Mouse (Mus musculus) myocyte (in vitro differentiated cells): ENCODE data around the gene Rasal3. TPM values are rescaled to one million over a fixed set of nuclear protein-coding genes. Genes with fewer than 3 reads are reported as not detected.

ENCODE experiments used
- H3K27me3 ChIP-seq: one replicate; pipeline ENCODE4 v1.6.1; 2011; ENCODE audit not compliant: control insufficient read depth, insufficient read depth, insufficient read length
- H3K36me3 ChIP-seq: one replicate; pipeline ENCODE4 v1.6.1; 2011; ENCODE audit not compliant: control insufficient read depth, insufficient read depth
- H3K4me2 ChIP-seq: one replicate; pipeline ENCODE4 v1.6.1; 2011; ENCODE audit warnings: low read depth, control low read depth
- H3K4me3 ChIP-seq: one replicate; pipeline ENCODE4 v1.5.1; 2011; ENCODE audit warnings: mild to moderate bottlenecking, control low read depth, moderate library complexity
- H3K79me2 ChIP-seq: one replicate; pipeline ENCODE4 v1.6.1; 2011; ENCODE audit not compliant: control insufficient read depth, insufficient read depth
- H3ac ChIP-seq: one replicate; pipeline ENCODE4 v1.6.1; 2011; ENCODE audit not compliant: control insufficient read depth, insufficient read length
- CEBPB ChIP-seq: IDR thresholded peaks from 2 replicates; pipeline ENCODE4 v1.6.1; 2011; ENCODE audit warnings: mild to moderate bottlenecking, moderate library complexity; ENCODE audit not compliant: poor library complexity, insufficient read depth, severe bottlenecking
- E2F4 ChIP-seq: IDR thresholded peaks from one replicate; pipeline ENCODE4 v1.6.1; 2011; ENCODE audit warnings: mild to moderate bottlenecking, control low read depth, moderate library complexity; ENCODE audit not compliant: insufficient read depth
- MAX ChIP-seq: IDR thresholded peaks from one replicate; pipeline ENCODE4 v1.6.1; 2011; ENCODE audit warnings: low read depth, mild to moderate bottlenecking, control low read depth
- MYOD1 ChIP-seq, 3 experiments: IDR thresholded peaks; one replicate each; pipeline ENCODE4 v1.6.1; 2011; ENCODE audit warnings: control low read depth in 2 of 3, low read depth in 2 of 3, mild to moderate bottlenecking in 2 of 3, moderate library complexity in 1 of 3; ENCODE audit not compliant: insufficient read length in 2 of 3, control insufficient read depth in 1 of 3
- MYOG ChIP-seq, 3 experiments: IDR thresholded peaks; one replicate each; pipeline ENCODE4 v1.6.1; 2011; ENCODE audit warnings: control low read depth in 2 of 3, low read depth in 2 of 3, mild to moderate bottlenecking in 2 of 3; ENCODE audit not compliant: insufficient read length in 2 of 3, control insufficient read depth in 1 of 3, insufficient read depth in 1 of 3
- POLR2A ChIP-seq: IDR thresholded peaks from one replicate; pipeline ENCODE4 v1.6.1; 2011; ENCODE audit warnings: low read depth, mild to moderate bottlenecking, control low read depth, moderate library complexity; ENCODE audit not compliant: insufficient read length
- POLR2AphosphoS2 ChIP-seq: IDR thresholded peaks from one replicate; pipeline ENCODE4 v1.6.1; 2011; ENCODE audit warnings: low read depth, control low read depth; ENCODE audit not compliant: insufficient read length
- REST ChIP-seq: IDR thresholded peaks from one replicate; pipeline ENCODE4 v1.6.1; 2011; ENCODE audit warnings: mild to moderate bottlenecking, control low read depth, moderate library complexity; ENCODE audit not compliant: insufficient read depth, insufficient read length
- SRF ChIP-seq: IDR thresholded peaks from one replicate; pipeline ENCODE4 v1.6.1; 2011; ENCODE audit warnings: low read depth; ENCODE audit not compliant: control insufficient read depth, insufficient read length
- TCF12 ChIP-seq: IDR thresholded peaks from one replicate; pipeline ENCODE4 v1.6.1; 2011; ENCODE audit warnings: mild to moderate bottlenecking, control low read depth; ENCODE audit not compliant: poor library complexity, insufficient read depth, severe bottlenecking
- TCF3 ChIP-seq: IDR thresholded peaks from one replicate; pipeline ENCODE4 v1.6.1; 2011; ENCODE audit warnings: low read depth, control low read depth; ENCODE audit not compliant: insufficient read length
- USF1 ChIP-seq: IDR thresholded peaks from one replicate; pipeline ENCODE4 v1.6.1; 2011; ENCODE audit warnings: low read depth, mild to moderate bottlenecking, control low read depth, moderate library complexity
- polyA plus RNA-seq: library from polyadenylated mRNA; unstranded; fragments of >200 nt; fragmentation: generic; extraction: Trizol; gene quantifications from one replicate; pipeline ENCODE4 v1.2.1, GENCODE M21; 2012; ENCODE audit warnings: missing spikeins

Gene Rasal3
- polyA plus RNA-seq, 1 experiment, result not detected

DNA sequence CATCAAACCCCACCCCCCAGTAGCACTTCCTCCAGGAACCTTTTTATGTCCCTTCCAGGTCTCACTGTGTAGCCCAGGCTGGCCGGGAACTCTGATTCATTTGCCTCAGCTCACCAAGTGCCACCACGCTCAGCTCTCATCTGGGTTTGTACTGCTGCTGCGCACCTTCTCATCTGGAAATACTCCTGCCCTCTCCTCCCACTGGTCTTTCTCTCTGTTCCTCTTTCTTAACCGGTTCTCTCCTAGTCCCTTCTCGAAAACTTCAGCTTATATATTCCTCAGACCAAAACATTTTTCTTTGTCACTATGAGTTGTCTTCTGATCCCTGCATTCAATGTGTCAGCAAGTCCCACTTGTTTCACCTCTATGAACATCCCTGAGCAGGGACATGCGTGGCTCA is 39.9 kb upstream of the Rasal3 start:
- no peak for TF ChIP-seq POLR2A
- TF ChIP-seq SRF, result no peak
- no peak for TF ChIP-seq CEBPB
- no peak for TF ChIP-seq MAX
- TF ChIP-seq E2F4, result no peak
- no peak for TF ChIP-seq MYOD1 (IDR thresholded peaks at IDR 0.05; ENCODE audit: control insufficient read depth in 1 of 3, insufficient read length in 2 of 3, low read depth in 2 of 3)
- TF ChIP-seq USF1, result no peak
- TF ChIP-seq REST, result no peak
- no peak for TF ChIP-seq POLR2AphosphoS2
- no peak for TF ChIP-seq TCF3
- no peak for TF ChIP-seq MYOG (IDR thresholded peaks at IDR 0.05; ENCODE audit: control insufficient read depth in 1 of 3, insufficient read depth in 1 of 3, insufficient read length in 2 of 3, low read depth in 2 of 3)
- no peak for TF ChIP-seq TCF12
- Histone ChIP-seq H3K27me3 (peaks cover 23% of the 10 kb centered on the region), H3K4me2 (no peak overlapping the region), H3K4me3 (no peak overlapping the region), H3K79me2 (no peaks in the 10 kb centered on the region), H3ac (no peak overlapping the region), H3K36me3 (no peaks in the 10 kb centered on the region)

DNA sequence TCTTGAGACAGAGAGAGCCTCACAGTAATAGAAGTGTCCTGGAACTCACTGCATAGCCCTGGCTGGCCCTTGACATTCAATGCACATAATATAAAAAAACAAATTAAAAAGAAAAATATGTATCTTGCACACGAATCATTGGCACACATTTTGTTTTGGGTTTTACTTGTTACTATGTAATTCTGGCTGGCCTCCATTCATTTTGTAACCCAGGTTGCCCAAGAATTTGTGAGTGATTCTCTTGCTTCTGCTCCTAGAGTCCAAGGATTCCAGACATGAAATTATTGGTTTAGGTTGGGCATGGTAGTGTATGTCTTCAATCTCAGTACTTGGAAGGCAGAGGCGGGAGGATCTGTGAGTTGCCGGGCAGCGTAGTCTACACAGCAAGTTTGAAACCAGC is 33.7 kb upstream of the Rasal3 start:
- Histone ChIP-seq H3K4me2 (no peak overlapping the region), H3ac (no peak overlapping the region), H3K27me3 (peaks cover 36% of the 10 kb centered on the region), H3K79me2 (no peaks in the 10 kb centered on the region), H3K4me3 (no peak overlapping the region), H3K36me3 (no peaks in the 10 kb centered on the region)
- TF ChIP-seq POLR2A, result no peak
- TF ChIP-seq MAX, result no peak
- TF ChIP-seq TCF3, result no peak
- TF ChIP-seq USF1, result no peak
- TF ChIP-seq MYOG (IDR thresholded peaks at IDR 0.05; ENCODE audit: control insufficient read depth in 1 of 3, insufficient read depth in 1 of 3, insufficient read length in 2 of 3, low read depth in 2 of 3), result no peak
- TF ChIP-seq MYOD1 (IDR thresholded peaks at IDR 0.05; ENCODE audit: control insufficient read depth in 1 of 3, insufficient read length in 2 of 3, low read depth in 2 of 3), result no peak
- no peak for TF ChIP-seq SRF

DNA sequence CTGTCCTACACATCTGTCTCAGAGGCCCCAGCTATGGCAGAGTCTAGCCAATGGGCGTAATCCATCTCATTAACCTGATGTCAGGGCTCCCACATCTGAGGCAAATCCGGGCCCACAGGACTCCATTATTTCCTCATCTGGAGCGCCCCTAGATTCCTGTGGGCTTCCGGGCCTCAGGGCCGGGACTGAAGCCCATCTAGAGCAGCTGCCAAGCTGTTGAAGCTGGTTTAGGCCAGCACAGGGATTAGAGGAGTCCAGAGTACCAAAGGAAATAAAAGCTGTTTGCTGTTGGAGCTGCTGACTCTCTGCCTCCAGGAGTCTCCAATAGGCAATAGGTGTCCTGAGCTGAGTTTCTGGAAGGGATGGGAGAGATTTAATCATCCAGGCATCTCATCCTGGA is 31.8 kb upstream of the Rasal3 start:
- peaks cover 26% of the 10 kb centered on the region for H3K27me3 ChIP-seq
- H3K4me2 ChIP-seq, result no peak overlapping the region
- no peak overlapping the region for H3ac ChIP-seq
- no peaks in the 10 kb centered on the region for H3K79me2 ChIP-seq
- H3K36me3 ChIP-seq, result no peaks in the 10 kb centered on the region
- H3K4me3 ChIP-seq, result no peak overlapping the region
- TF ChIP-seq USF1 (no peak), POLR2AphosphoS2 (no peak), MAX (no peak), MYOD1 (IDR thresholded peaks at IDR 0.05; ENCODE audit: control insufficient read depth in 1 of 3, insufficient read length in 2 of 3, low read depth in 2 of 3) (no peak), POLR2A (no peak), REST (no peak), MYOG (IDR thresholded peaks at IDR 0.05; ENCODE audit: control insufficient read depth in 1 of 3, insufficient read depth in 1 of 3, insufficient read length in 2 of 3, low read depth in 2 of 3) (no peak), SRF (no peak), E2F4 (no peak), TCF3 (no peak), TCF12 (no peak), CEBPB (no peak)

DNA sequence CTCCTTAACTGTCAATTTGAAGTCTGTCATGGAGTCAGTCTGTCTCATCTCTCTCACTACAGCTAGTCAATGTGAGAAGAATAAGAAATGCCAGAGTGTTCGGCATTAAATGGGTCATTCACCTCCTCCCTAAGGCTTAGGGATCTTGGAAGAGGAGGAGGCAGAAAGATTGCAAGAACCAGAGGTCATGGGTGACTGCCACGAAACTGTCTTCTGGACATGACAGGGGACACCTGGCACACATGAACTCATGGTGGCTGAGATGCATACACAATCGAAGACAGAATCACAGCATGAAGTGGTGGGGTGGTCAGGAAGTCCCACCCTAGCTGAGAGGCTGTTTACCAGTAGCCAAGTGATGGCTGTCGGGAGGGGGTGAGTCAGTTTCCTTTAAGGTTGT is 30.9 kb upstream of the Rasal3 start:
- TF ChIP-seq CEBPB (no peak), POLR2A (no peak), MYOG (IDR thresholded peaks at IDR 0.05; ENCODE audit: control insufficient read depth in 1 of 3, insufficient read depth in 1 of 3, insufficient read length in 2 of 3, low read depth in 2 of 3) (no peak), E2F4 (no peak), REST (no peak), MYOD1 (IDR thresholded peaks at IDR 0.05; ENCODE audit: control insufficient read depth in 1 of 3, insufficient read length in 2 of 3, low read depth in 2 of 3) (no peak), POLR2AphosphoS2 (no peak), MAX (no peak), USF1 (no peak), TCF3 (no peak), SRF (no peak), TCF12 (no peak)
- Histone ChIP-seq H3K4me3 (no peak overlapping the region), H3K79me2 (no peaks in the 10 kb centered on the region), H3K4me2 (no peak overlapping the region), H3K36me3 (no peaks in the 10 kb centered on the region), H3K27me3 (peaks cover 29% of the 10 kb centered on the region), H3ac (no peak overlapping the region)
